Mouse (Mus musculus) lung, embryonic 15.5 days (tissue): ENCODE data around the gene Olfr152. TPM values are rescaled to one million over a fixed set of nuclear protein-coding genes. Genes with fewer than 3 reads are reported as not detected.

Experiments used
- ATAC-seq: fragments of 200-750 bp; cut with Nextera tagmentation; 2 replicates; pipeline ENCODE4 v1.8.0; 2017; ENCODE audit warnings: moderate number of reproducible peaks, borderline replicate concordance; ENCODE audit not compliant: low FRiP score, low TSS enrichment; ENCODE audit errors: extremely low read depth
- H3K27ac ChIP-seq: fragments of 300-500 bp; sonication (generic); 2 replicates; pipeline ENCODE4 v1.5.1; 2015; ENCODE audit warnings: moderate library complexity, mild to moderate bottlenecking, inconsistent platforms
- H3K27me3 ChIP-seq: fragments of 300-500 bp; sonication (generic); 2 replicates; pipeline ENCODE4 v1.6.1; 2015; ENCODE audit warnings: inconsistent platforms
- H3K36me3 ChIP-seq: fragments of 300-500 bp; sonication (generic); 2 replicates; pipeline ENCODE4 v1.6.1; 2015; ENCODE audit warnings: inconsistent platforms
- H3K4me1 ChIP-seq: fragments of 300-500 bp; sonication (generic); 2 replicates; pipeline ENCODE4 v1.6.1; 2015; ENCODE audit warnings: inconsistent platforms
- H3K4me2 ChIP-seq: fragments of 300-500 bp; sonication (generic); 2 replicates; pipeline ENCODE4 v1.6.1; 2015; ENCODE audit warnings: inconsistent platforms, mild to moderate bottlenecking, moderate library complexity
- H3K4me3 ChIP-seq: fragments of 300-500 bp; sonication (generic); 2 replicates; pipeline ENCODE4 v1.5.1; 2015; ENCODE audit warnings: mild to moderate bottlenecking, inconsistent platforms
- H3K9ac ChIP-seq: fragments of 300-500 bp; sonication (generic); 2 replicates; pipeline ENCODE4 v1.6.1; 2015; ENCODE audit warnings: inconsistent platforms
- H3K9me3 ChIP-seq: fragments of 300-500 bp; sonication (generic); 2 replicates; pipeline ENCODE4 v1.6.1; 2016; ENCODE audit warnings: inconsistent platforms
- WGBS: fragments of 180-500 bp; shearing (Covaris S2); methylation state at CpG from one replicate; pipeline ENCODE4 v1.1.7; 2015; 5-methylcytosine and 5-hydroxymethylcytosine counted together
- polyA plus RNA-seq: library from polyadenylated mRNA; unstranded; fragments of >200 nt; fragmentation: Nextera tagmentation; extraction: Ambion mirVana; gene quantifications from 2 replicates; pipeline ENCODE4 v1.2.1, GENCODE M21; 2015

Gene Olfr152
- polyA plus RNA-seq, result not detected in 2 replicates

DNA sequence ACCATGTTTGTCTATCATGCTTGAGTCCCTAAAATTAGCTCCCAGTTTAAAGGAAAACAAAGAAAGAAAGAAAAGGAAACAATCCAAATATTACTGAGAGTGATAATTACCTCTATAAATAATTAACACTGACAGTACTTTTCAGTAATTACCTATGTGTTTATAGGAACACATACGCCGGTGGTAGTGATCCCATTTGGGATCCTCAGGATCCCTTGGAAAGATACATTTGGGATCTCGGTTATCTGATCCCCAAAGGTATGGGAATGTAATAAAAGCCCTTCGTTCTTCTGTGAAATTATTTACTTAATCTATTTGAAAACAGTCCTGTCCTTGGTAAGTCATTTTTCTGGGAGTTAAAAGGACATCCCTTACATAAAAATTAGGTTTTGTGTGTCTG lies at the start of gene Olfr152:
Gene Olfr152, plus strand, starts transcription at position 301 of the 400 bp plus-strand sequence.
- no peaks in the 10 kb centered on the region for H3K36me3 ChIP-seq
- H3K27me3 ChIP-seq, result no peaks in the 10 kb centered on the region
- H3K4me2 ChIP-seq, result no peak within 1 kb of the TSS
- H3K9ac ChIP-seq, result no peak within 1 kb of the TSS
- no peaks in the 10 kb centered on the region for H3K9me3 ChIP-seq
- no peak within 1 kb of the TSS for H3K27ac ChIP-seq
- 64% methylated on average over 4 of the region's 4 CpGs for WGBS
- H3K4me3 ChIP-seq, result no peak within 1 kb of the TSS
- ATAC-seq, result no peak
- H3K4me1 ChIP-seq, result no peaks in the 10 kb centered on the region

DNA sequence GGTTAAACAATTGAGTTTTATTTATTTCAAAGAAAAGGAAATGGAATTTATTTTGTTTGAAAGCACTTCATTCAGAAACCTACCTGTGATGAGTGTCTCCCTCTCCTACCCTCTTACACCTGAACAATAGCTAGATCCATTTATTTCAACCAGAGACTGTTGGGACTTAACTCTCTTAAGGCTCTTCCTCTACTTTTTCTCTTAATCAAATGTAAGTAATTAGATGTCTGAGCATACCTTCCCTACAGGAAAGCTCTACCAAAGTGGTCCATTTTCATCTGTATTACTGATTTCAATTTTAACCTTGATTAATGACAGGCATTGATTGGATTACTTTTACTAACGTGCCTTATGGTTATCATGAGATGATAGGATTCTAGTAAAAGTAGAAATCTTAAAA lies 39.4 kb upstream of the Olfr152 start, which contains the start of gene Olfr1138:
Gene Olfr1138, minus strand, starts transcription at position 101 of the 400 bp plus-strand sequence.
- Histone ChIP-seq H3K36me3 (no peaks in the 10 kb centered on the region), H3K27me3 (no peaks in the 10 kb centered on the region), H3K4me1 (no peaks in the 10 kb centered on the region), H3K9me3 (no peaks in the 10 kb centered on the region), H3K9ac (no peak within 1 kb of the TSS), H3K4me2 (no peak within 1 kb of the TSS), H3K4me3 (no peak within 1 kb of the TSS), H3K27ac (no peak within 1 kb of the TSS)
- WGBS, result 87% methylated on average over 1 of the region's 1 CpGs
- ATAC-seq, result no peak

DNA sequence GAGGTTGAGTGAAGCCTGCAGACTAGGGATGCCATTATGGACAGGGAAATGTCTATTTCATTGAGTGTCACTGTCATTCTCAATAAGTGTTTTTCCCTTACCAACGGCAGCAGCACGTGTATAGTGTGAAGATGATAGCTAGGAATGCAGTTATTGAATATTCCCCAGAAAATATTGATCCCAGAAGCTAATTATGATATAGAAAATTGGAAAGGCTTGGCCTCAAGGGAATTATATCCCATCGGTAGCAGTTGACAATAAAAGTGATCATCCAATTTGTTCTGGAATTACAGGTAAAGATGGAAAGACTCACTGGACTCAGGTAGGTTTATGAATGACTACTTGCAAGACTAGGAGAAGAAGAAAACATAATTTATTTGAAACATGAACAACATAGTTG lies 35.8 kb upstream of the Olfr152 start, which contains the start of gene Olfr1140:
Gene Olfr1140, plus strand, starts transcription at position 301 of the 400 bp plus-strand sequence.
- no peak for ATAC-seq
- Histone ChIP-seq H3K27me3 (no peaks in the 10 kb centered on the region), H3K36me3 (no peaks in the 10 kb centered on the region), H3K4me1 (no peaks in the 10 kb centered on the region), H3K9me3 (no peaks in the 10 kb centered on the region), H3K9ac (no peak within 1 kb of the TSS), H3K27ac (no peak within 1 kb of the TSS), H3K4me2 (no peak within 1 kb of the TSS), H3K4me3 (no peak within 1 kb of the TSS)
- WGBS, result 67% methylated on average over 3 of the region's 3 CpGs

GRCm38 (mm10) chr2:87753891-87754290 lies 25.4 kb upstream of the Olfr152 start, which contains the start of gene Olfr1141:
Gene Olfr1141 (minus strand): TSS chr2:87753991.
- 75% methylated on average over 1 of the region's 1 CpGs for WGBS
- 0 out of 2 replicates have a peak, but pooled peaks cover 2% of the 10 kb centered on the region for H3K9me3 ChIP-seq
- H3K27me3 ChIP-seq, result no peaks in the 10 kb centered on the region
- H3K27ac ChIP-seq, result no peak within 1 kb of the TSS
- no peak within 1 kb of the TSS for H3K4me3 ChIP-seq
- no peaks in the 10 kb centered on the region for H3K36me3 ChIP-seq
- H3K4me1 ChIP-seq, result no peaks in the 10 kb centered on the region
- ATAC-seq, result no peak
- H3K4me2 ChIP-seq, result no peak within 1 kb of the TSS
- H3K9ac ChIP-seq, result no peak within 1 kb of the TSS

DNA sequence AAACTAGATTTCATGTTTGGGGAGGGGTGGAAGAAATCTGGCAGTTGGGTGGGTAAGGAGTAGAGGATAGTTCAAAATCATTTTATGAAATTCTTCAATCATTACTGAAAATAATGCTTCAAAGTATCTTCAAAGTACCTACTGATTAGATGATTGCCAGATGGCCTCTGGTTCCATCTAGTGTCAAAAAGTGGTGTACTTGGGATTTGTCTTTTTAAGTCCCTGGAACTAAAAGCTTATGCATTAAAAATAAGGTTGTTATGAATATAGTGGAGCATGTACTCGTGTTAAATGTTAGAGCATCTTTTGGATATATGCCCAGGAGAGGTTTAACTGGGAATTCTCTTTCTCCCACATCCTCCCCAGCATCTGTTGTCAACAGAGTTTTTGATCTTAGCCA lies 3.1 kb upstream of the Olfr152 start:
- 54% methylated on average over 1 of the region's 1 CpGs for WGBS
- no peaks in the 10 kb centered on the region for H3K36me3 ChIP-seq
- no peak overlapping the region for H3K27ac ChIP-seq
- no peak overlapping the region for H3K4me3 ChIP-seq
- no peaks in the 10 kb centered on the region for H3K4me1 ChIP-seq
- H3K9ac ChIP-seq, result no peak overlapping the region
- ATAC-seq, result no peak
- no peak overlapping the region for H3K4me2 ChIP-seq
- H3K27me3 ChIP-seq, result no peaks in the 10 kb centered on the region
- H3K9me3 ChIP-seq, result no peaks in the 10 kb centered on the region

DNA sequence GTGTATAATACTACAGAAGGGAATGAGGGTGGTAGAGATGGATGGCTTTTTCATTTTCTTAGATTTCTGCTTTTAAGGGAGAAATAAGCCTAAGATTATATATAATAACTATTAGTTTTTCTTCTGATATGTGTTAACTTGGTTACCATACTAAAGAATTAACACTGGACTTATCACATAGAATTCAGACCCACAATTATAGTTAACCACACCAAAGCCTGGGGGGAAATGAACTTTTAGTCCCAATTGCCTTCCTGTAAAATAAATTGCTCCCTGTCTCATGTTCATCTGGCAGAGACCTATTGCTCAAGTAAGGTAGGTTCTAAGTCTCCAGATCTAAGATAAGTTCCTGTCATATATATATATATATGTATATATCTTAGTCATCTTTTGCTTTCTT lies 21.0 kb downstream of the Olfr152 start, which contains the start of gene Olfr1143:
Gene Olfr1143, plus strand, starts transcription at position 301 of the 400 bp plus-strand sequence.
- no peaks in the 10 kb centered on the region for H3K4me1 ChIP-seq
- no peak within 1 kb of the TSS for H3K9ac ChIP-seq
- no peaks in the 10 kb centered on the region for H3K9me3 ChIP-seq
- H3K4me3 ChIP-seq, result no peak within 1 kb of the TSS
- H3K4me2 ChIP-seq, result no peak within 1 kb of the TSS
- H3K27ac ChIP-seq, result no peak within 1 kb of the TSS
- H3K36me3 ChIP-seq, result no peaks in the 10 kb centered on the region
- H3K27me3 ChIP-seq, result no peaks in the 10 kb centered on the region
- ATAC-seq, result no peak

- Histone ChIP-seq H3K9me3 (no peaks in the 10 kb centered on the region), H3K4me3 (no peak within 1 kb of the TSS), H3K27me3 (no peaks in the 10 kb centered on the region), H3K4me1 (no peaks in the 10 kb centered on the region), H3K36me3 (no peaks in the 10 kb centered on the region), H3K27ac (no peak within 1 kb of the TSS), H3K9ac (no peak within 1 kb of the TSS), H3K4me2 (no peak within 1 kb of the TSS)
- 84% methylated on average over 1 of the region's 1 CpGs for WGBS
- ATAC-seq, result no peak
These were observed 30.2 kb downstream of the Olfr152 start, which contains the start of gene Olfr1145 for GRCm38 (mm10) chr2:87809522-87809921. Gene Olfr1145 (plus strand): TSS chr2:87809822.

GRCm38 (mm10) chr2:87830233-87830632 lies 51.0 kb downstream of the Olfr152 start, which contains the start of gene Olfr1148:
Gene Olfr1148 (plus strand): TSS chr2:87830533.
- Histone ChIP-seq H3K36me3 (no peaks in the 10 kb centered on the region), H3K4me2 (no peak within 1 kb of the TSS), H3K4me3 (no peak within 1 kb of the TSS), H3K4me1 (no peaks in the 10 kb centered on the region), H3K27ac (no peak within 1 kb of the TSS), H3K9me3 (no peaks in the 10 kb centered on the region), H3K27me3 (no peaks in the 10 kb centered on the region), H3K9ac (no peak within 1 kb of the TSS)
- no peak for ATAC-seq
- WGBS, result 94% methylated on average over 1 of the region's 1 CpGs

Other genes with a start within 250 kb of the Olfr152 start
- gene Olfr153, start 247.7 kb upstream of the Olfr152 start, polyA plus RNA-seq, result not detected in 2 replicates
- gene Olfr1128, start 233.9 kb upstream of the Olfr152 start, polyA plus RNA-seq, result not detected in 2 replicates
- gene Olfr1129, start 205.6 kb upstream of the Olfr152 start, polyA plus RNA-seq, result not detected in 2 replicates
- not detected in 2 replicates for gene Olfr1130, start 173.3 kb upstream of the Olfr152 start, polyA plus RNA-seq
- not detected in 2 replicates for gene Olfr1131, start 152.4 kb upstream of the Olfr152 start, polyA plus RNA-seq
- not detected in 2 replicates for gene Olfr1132, start 141.9 kb upstream of the Olfr152 start, polyA plus RNA-seq
- gene Olfr1133, start 132.1 kb upstream of the Olfr152 start, polyA plus RNA-seq, result not detected in 2 replicates
- gene Olfr1134, start 121.0 kb upstream of the Olfr152 start, polyA plus RNA-seq, result not detected in 2 replicates
- not detected in 2 replicates for gene Olfr1135, start 105.8 kb upstream of the Olfr152 start, polyA plus RNA-seq
- gene Olfr1136, start 85.5 kb upstream of the Olfr152 start, polyA plus RNA-seq, result not detected in 2 replicates
- gene Olfr1137, start 66.3 kb upstream of the Olfr152 start, polyA plus RNA-seq, result not detected in 2 replicates
- not detected in 2 replicates for gene Olfr1138, start 39.5 kb upstream of the Olfr152 start, polyA plus RNA-seq
- not detected in 2 replicates for gene Olfr1140, start 35.7 kb upstream of the Olfr152 start, polyA plus RNA-seq
- gene Olfr1141, start 25.5 kb upstream of the Olfr152 start, polyA plus RNA-seq, result not detected in 2 replicates
- not detected in 2 replicates for gene Olfr1143, start 21.1 kb downstream of the Olfr152 start, polyA plus RNA-seq
- not detected in 2 replicates for gene Olfr1145, start 30.3 kb downstream of the Olfr152 start, polyA plus RNA-seq
- gene Olfr1148, start 51.0 kb downstream of the Olfr152 start, polyA plus RNA-seq, result not detected in 2 replicates
- gene Olfr1150-ps1, start 64.5 kb downstream of the Olfr152 start, polyA plus RNA-seq, result not detected in 2 replicates
- gene Olfr1151, start 76.4 kb downstream of the Olfr152 start, polyA plus RNA-seq, result not detected in 2 replicates
- not detected in 2 replicates for gene Olfr1152, start 87.0 kb downstream of the Olfr152 start, polyA plus RNA-seq
- not detected in 2 replicates for gene Olfr1153, start 115.5 kb downstream of the Olfr152 start, polyA plus RNA-seq
- gene Olfr1154, start 125.7 kb downstream of the Olfr152 start, polyA plus RNA-seq, result not detected in 2 replicates
- not detected in 2 replicates for gene Olfr1155, start 165.7 kb downstream of the Olfr152 start, polyA plus RNA-seq
- gene Olfr1156, start 173.6 kb downstream of the Olfr152 start, polyA plus RNA-seq, result not detected in 2 replicates
- gene Olfr1157, start 188.8 kb downstream of the Olfr152 start, polyA plus RNA-seq, result not detected in 2 replicates
- gene Olfr74, start 195.2 kb downstream of the Olfr152 start, polyA plus RNA-seq, result not detected in 2 replicates
- gene Olfr1158, start 210.6 kb downstream of the Olfr152 start, polyA plus RNA-seq, result not detected in 2 replicates
- not detected in 2 replicates for gene Olfr1160, start 228.8 kb downstream of the Olfr152 start, polyA plus RNA-seq
- not detected in 2 replicates for gene Olfr1161, start 243.3 kb downstream of the Olfr152 start, polyA plus RNA-seq